ENCODE assay signal across 8 mouse cellular contexts in the genomic region with DNA sequence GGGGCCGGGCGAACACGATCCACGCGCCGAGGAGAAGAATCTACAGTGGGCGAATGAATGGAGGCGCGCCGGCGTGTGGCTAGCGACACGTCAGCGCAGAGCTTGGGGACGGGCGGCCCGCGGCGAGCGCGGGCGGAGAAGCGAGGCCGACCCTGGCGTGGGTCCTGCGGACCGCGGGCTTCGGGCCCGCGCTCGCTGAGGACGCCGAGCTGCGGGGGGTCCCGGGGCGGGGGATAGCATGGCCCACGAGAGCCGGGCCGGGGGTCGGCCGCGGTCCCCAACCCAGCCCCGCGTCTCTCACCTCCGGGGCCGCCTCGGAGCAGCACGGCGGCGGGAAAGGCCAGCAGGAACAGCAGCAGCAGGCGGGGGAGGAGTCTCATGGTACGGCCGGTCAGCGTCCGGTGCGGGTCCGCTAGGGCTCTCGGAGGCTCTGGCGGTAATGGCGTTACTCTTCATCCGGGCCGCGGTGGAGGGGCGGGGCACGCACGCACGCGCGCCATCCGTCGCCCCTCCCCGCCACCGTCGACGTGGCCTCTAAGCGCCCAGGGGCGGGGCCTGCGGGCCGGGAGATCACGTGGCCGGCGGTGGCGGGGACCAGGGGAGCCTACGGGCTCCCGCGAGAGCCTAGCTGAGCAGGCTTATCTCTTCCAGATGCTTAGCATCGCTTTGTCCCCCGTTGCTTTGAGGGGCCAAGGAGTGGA. TPM values are rescaled to one million over a fixed set of nuclear protein-coding genes. Genes with fewer than 3 reads are reported as not detected.
A peak's percentile ranks its signal among the peaks of the same experiment; 100 is the strongest.
DNase-seq lines count a peak whose midpoint lies in the region; ATAC-seq and TF ChIP-seq lines count a peak whose summit lies in the region.

Gene Ssr1, minus strand, starts transcription at position 514 of the 701 bp plus-strand sequence.

- TF ChIP-seq CTCF in lung, postnatal 0 days (IDR thresholded peaks at IDR 0.05) = no peak

- H3K4me3 ChIP-seq in hindbrain, embryonic 10.5 days = peak within 1 kb of the TSS; percentile 94
- peak within 1 kb of the TSS; percentile 97 for H3K4me3 ChIP-seq in lung, postnatal 0 days (ENCODE audit: low read depth, low read length)

- H3K4me2 ChIP-seq in lung, postnatal 0 days (replicated peaks; ENCODE audit: low read depth, low read length) = peak within 1 kb of the TSS; percentile 66

- H3K36me3 ChIP-seq in hindbrain, embryonic 10.5 days = peaks cover 31% of the 10 kb centered on the region
- H3K36me3 ChIP-seq in lung, postnatal 0 days (ENCODE audit: insufficient read depth, low read length) = peaks cover 10% of the 10 kb centered on the region; the same call in 1 of the 2 replicates

- peak within 1 kb of the TSS; percentile 98 for H3K27ac ChIP-seq in hindbrain, embryonic 10.5 days
- peak within 1 kb of the TSS; percentile 97 for H3K27ac ChIP-seq in lung, postnatal 0 days (ENCODE audit: low read length)

- TF ChIP-seq EP300 in lung, postnatal 0 days (IDR thresholded peaks at IDR 0.05) = no peak

- 0 out of 2 replicates have a peak, but pooled peaks cover 2% of the 10 kb centered on the region for H3K27me3 ChIP-seq in hindbrain, embryonic 10.5 days (ENCODE audit: insufficient read depth, poor library complexity, severe bottlenecking)
- no peaks in the 10 kb centered on the region for H3K27me3 ChIP-seq in lung, postnatal 0 days (replicated peaks; ENCODE audit: insufficient read depth, low read length)

- under 1% methylated on average over 88 of the region's 89 CpGs for whole genome bisulfite sequencing in hindbrain, embryonic 10.5 days
- under 1% methylated on average over 63 of the region's 89 CpGs for WGBS in lung, postnatal 0 days

- DNase-seq in MN1 (ENCODE audit: low spot score) = peak; percentile 95
- DNase-seq in cerebellum, adult 9-10 months = peak; percentile 96
- peak; percentile 94 for DNase-seq in hindbrain, embryonic 10.5 days (ENCODE audit: low spot score)
- peak; percentile 96 for DNase-seq in layer of hippocampus, adult 9-11 months
- DNase-seq in lung, postnatal 0 days (ENCODE audit: low spot score) = peak; percentile 99
- peak; percentile 94 for DNase-seq in ovary, postnatal 14 days (ENCODE audit: low spot score)
- peak; percentile 98 for DNase-seq in thymus, postnatal 14 days

- ATAC-seq in frontal cortex, adult (ENCODE audit: low TSS enrichment) = peak; percentile 98
- peak; percentile 98 for ATAC-seq in lung, postnatal 0 days

- no peaks in the 10 kb centered on the region for H3K9me3 ChIP-seq in hindbrain, embryonic 10.5 days
- H3K9me3 ChIP-seq in lung, postnatal 0 days (ENCODE audit: low read length) = no peaks in the 10 kb centered on the region

- peak within 1 kb of the TSS; percentile 94 for H3K9ac ChIP-seq in lung, postnatal 0 days (replicated peaks; ENCODE audit: low read depth)

- H3K4me1 ChIP-seq in hindbrain, embryonic 10.5 days (replicated peaks) = peaks cover 14% of the 10 kb centered on the region
- no peaks in the 10 kb centered on the region; the same call in 1 of the 2 replicates for H3K4me1 ChIP-seq in lung, postnatal 0 days (ENCODE audit: insufficient read depth, low read depth, low read length)

RNA-seq across cellular contexts. Expression of gene Ssr1, which starts in this region (rescaled TPM):
- 83.6 and 103 TPM in 2 replicates for polyA plus RNA-seq in hindbrain, embryonic 10.5 days (2016; fragmentation: Nextera tagmentation; extraction: Ambion mirVana)
- 95.5 and 96.2 TPM in 2 replicates for polyA plus RNA-seq in lung, postnatal 0 days (2015; fragmentation: Nextera tagmentation; extraction: Ambion mirVana)

Comparison
In these comparisons a context has a peak if more than half of its experiments do, and no peak if none do; other contexts are left out.
1. Peak in every context shown above with its lines: DNase-seq, ATAC-seq, H3K4me3 ChIP-seq and H3K27ac ChIP-seq.